Mouse (Mus musculus): ENCODE measurements around the gene Maml2.

DNA sequence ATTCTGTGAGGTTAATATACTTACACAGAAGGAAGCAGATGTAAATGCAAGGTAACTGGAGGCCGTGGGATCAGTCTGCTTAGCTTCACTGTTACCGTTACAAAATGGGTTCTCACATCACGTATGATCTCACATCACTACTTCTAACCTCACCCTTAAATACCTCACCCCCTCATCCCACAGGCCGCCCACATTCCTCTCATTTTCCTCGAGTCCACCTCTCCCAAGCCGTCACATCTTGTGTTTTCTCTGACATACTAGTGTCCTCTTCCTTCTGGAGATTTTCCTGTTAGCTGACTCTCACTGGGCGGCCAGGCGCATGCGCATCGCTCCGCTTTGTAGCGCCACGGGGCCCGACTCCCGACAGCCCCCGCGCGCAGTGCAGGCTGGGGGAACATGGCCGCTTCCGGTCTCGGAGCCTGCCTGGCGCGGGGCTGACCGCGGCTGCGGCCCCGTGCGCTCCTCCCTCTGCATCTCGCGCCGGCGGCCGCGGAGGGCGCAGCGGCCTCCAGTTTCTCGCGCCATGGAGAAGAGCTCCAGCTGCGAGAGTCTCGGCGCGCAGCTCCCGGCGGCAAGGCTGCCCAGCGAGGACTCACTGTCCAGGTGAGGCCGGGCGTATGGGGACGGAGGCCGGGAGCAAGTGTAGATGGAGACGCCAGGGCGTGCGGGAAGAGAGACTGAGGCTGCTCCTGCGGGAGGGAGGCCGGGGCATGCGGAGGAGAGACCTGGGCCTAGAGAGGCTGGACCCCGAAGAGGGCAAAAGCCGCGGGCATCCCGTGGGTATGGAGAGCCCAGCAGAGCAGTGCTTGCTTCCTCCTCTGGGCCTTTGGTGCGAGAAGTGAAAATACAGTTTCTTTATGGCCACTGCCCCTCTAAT, 451.3 kb downstream of the Maml2 start:
- TF ChIP-seq CTCF (IDR thresholded peaks at IDR 0.05; ENCODE audit: extremely low read depth, insufficient read depth, low read length) (no peak), POLR2A (IDR thresholded peaks at IDR 0.05; ENCODE audit: extremely low read depth, insufficient read depth, low read length) (peak; percentile 82)

Data from cortical plate, adult 2 months (tissue).